Mouse (Mus musculus) bone marrow macrophage, adult 2 months (primary cell): ENCODE results near the gene Baz2b. TPM values are rescaled to one million over a fixed set of nuclear protein-coding genes. Genes with fewer than 3 reads are reported as not detected.

Experiments
- H3K27ac ChIP-seq: 2 replicates; pipeline ENCODE4 v1.5.1; 2012; ENCODE audit warnings: low read depth, low read length; ENCODE audit not compliant: insufficient read depth
- H3K4me1 ChIP-seq: 2 replicates; pipeline ENCODE4 v1.6.1; 2012; ENCODE audit warnings: low read length; ENCODE audit not compliant: control insufficient read depth, insufficient read depth
- H3K4me3 ChIP-seq: 2 replicates; pipeline ENCODE4 v1.5.1; 2012; ENCODE audit warnings: mild to moderate bottlenecking, low read length, moderate library complexity; ENCODE audit not compliant: insufficient read depth
- CTCF ChIP-seq: IDR thresholded peaks from 2 replicates; pipeline ENCODE4 v1.5.1; 2012; ENCODE audit warnings: low read depth, mild to moderate bottlenecking, low read length, moderate library complexity
- POLR2A ChIP-seq: IDR thresholded peaks from 2 replicates; pipeline ENCODE4 v1.6.1; 2012; ENCODE audit warnings: mild to moderate bottlenecking, low read depth, low read length, borderline replicate concordance
- polyA plus RNA-seq: library from polyadenylated mRNA; stranded (reverse); fragments of >200 nt; gene quantifications from 2 replicates; pipeline ENCODE4 v1.2.4, GENCODE M21; 2012; ENCODE audit not compliant: missing spikeins, insufficient read depth, insufficient read length

The Baz2b gene
- polyA plus RNA-seq, 1 experiment = 64.7 TPM

GRCm38 (mm10) chr2:60021556-60021955 lies 188.1 kb downstream of the Baz2b start:
- H3K4me1 ChIP-seq = peaks cover 27% of the 10 kb centered on the region
- no peak overlapping the region for H3K4me3 ChIP-seq
- H3K27ac ChIP-seq = no peak overlapping the region
- TF ChIP-seq CTCF = no peak

GRCm38 (mm10) chr2:60021138-60021537 lies 188.5 kb downstream of the Baz2b start:
- Histone ChIP-seq H3K4me3 (no peak overlapping the region), H3K4me1 (peaks cover 27% of the 10 kb centered on the region), H3K27ac (no peak overlapping the region)
- TF ChIP-seq CTCF = no peak
- no peak for TF ChIP-seq POLR2A

DNA sequence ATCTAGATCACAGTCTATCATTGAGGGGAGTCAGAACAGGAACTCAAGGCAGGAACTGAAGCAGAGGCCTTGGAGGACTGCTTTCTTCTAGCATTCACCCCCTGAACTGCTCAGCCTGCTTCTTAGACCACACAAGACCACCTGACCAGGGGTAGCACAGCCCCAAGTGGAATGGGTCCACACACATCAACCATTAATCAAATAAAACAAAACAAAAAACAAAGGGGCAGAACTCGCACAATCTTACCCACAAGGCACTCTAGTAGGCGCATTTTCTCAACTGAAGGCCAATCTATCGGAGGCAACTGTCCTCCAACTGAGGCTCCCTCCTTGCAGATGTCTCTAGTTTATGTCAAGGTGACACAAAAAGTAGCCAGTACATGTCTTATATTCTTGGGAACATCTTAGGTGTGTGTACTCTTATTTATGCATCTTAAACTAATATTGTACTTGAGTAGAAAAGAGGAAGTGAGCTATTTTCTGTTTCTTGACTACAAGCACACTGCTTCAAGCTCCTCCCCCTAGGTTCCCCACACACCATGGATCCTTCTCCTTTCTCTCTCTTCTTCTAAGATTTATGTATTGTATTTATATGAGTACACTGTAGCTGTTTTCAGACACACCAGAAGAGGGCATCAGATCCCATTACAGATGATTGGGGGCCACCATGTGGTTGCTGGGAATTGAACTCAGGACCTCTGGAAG lies 189.9 kb downstream of the Baz2b start:
- TF ChIP-seq CTCF (no peak), POLR2A (no peak)
- H3K4me1 ChIP-seq = peaks cover 27% of the 10 kb centered on the region
- H3K27ac ChIP-seq = peak overlapping the region; percentile 97
- H3K4me3 ChIP-seq = no peak overlapping the region

- H3K4me3 ChIP-seq = peak overlapping the region; percentile 36
- peaks cover 27% of the 10 kb centered on the region for H3K4me1 ChIP-seq
- peak overlapping the region; percentile 97 for H3K27ac ChIP-seq
- TF ChIP-seq CTCF = no peak
- TF ChIP-seq POLR2A = no peak
Measured at GRCm38 (mm10) chr2:60018875-60019501, 190.7 kb downstream of the Baz2b start.

DNA sequence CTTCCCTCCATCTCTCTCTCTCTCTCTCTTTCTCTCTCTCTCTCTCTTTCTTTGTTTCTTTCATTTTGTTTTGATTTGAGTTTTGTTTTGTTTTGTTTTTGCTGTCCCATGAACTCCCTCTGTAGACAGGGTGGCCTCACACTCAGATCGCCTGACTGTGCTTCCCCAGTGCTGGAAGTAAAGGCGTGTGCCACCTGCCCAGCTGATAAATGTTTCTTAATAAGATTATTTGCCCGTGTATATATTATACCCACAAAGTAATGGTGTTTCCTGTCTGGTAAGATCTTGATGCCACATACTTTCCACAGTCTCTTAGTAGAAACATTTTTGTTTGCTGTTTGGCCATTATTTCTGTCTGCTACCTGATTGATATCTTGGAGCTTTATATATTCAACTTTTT lies 198.1 kb downstream of the Baz2b start:
- no peak overlapping the region for H3K27ac ChIP-seq
- H3K4me1 ChIP-seq = peaks cover 10% of the 10 kb centered on the region
- H3K4me3 ChIP-seq = no peak overlapping the region
- no peak for TF ChIP-seq POLR2A

DNA sequence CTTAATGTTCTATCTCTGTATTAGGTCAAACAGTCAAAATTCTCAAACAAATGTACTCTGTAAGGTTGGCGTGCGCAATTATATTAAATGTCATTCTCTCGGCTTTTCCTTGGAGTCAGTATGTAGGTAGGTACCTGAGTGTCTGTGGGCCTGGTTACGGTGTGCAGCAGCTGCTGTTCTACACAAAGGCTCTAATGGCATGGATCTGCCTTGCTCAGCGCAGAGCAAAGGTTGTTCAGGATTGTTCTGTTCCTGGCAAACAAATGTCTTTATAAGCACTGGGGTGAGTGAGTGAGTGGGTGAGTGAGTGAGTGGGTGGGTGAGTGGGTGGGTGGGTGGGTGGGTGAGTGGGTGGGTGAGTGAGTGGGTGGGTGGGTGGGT lies 206.0 kb downstream of the Baz2b start:
- H3K4me1 ChIP-seq = peaks cover 6% of the 10 kb centered on the region
- no peak overlapping the region for H3K27ac ChIP-seq
- no peak for TF ChIP-seq POLR2A
- TF ChIP-seq CTCF = no peak
- H3K4me3 ChIP-seq = no peak overlapping the region

- H3K4me1 ChIP-seq = peaks cover 6% of the 10 kb centered on the region
- no peak for TF ChIP-seq CTCF
- TF ChIP-seq POLR2A = no peak
- no peak overlapping the region for H3K4me3 ChIP-seq
- no peak overlapping the region for H3K27ac ChIP-seq
Measured at GRCm38 (mm10) chr2:60003038-60003664, 206.5 kb downstream of the Baz2b start.

DNA sequence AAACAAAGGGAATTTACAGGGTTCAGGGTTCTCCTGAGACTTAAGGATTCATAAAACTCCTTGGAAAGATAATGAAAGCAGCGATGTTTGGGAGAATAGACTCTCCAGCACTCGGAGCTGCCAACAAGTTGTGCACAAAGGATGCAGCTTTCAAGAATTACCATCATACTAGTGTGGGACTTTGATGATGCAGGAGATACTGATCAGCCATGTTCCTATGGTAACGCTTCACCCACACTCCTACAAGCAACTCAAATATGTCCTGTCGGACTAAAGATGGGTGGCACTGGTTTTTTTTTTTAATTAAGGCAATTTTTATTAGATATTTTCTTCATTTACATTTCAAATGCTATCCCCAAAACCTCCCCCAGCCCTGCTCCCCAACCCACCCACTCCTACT lies 209.4 kb downstream of the Baz2b start:
- TF ChIP-seq CTCF (no peak), POLR2A (no peak)
- H3K4me1 ChIP-seq = no peaks in the 10 kb centered on the region
- no peak overlapping the region for H3K4me3 ChIP-seq
- H3K27ac ChIP-seq = no peak overlapping the region

GRCm38 (mm10) chr2:59997479-59998228 lies 212.0 kb downstream of the Baz2b start:
- Histone ChIP-seq H3K27ac (no peak overlapping the region), H3K4me1 (no peaks in the 10 kb centered on the region), H3K4me3 (no peak overlapping the region)
- TF ChIP-seq CTCF (no peak), POLR2A (no peak)

DNA sequence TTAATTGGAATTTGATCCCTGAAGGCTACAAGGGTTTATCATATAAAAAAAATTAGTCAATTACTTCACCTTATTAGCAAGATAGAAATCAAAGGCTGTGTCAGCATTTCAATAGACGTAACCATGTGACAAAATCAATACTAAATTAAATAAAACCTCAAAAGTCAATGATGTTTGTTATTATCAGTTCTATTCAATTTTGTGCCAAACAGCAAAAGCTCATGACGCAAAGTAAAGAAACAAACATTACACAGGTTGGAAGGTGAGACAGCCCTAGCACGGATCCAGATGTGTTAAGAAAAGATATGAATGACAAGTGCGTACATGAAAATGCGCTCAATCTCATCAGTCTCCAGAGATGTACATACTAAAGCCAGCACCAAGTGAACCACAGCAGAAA lies 212.7 kb downstream of the Baz2b start:
- no peak overlapping the region for H3K4me3 ChIP-seq
- H3K4me1 ChIP-seq = no peaks in the 10 kb centered on the region
- TF ChIP-seq POLR2A (no peak), CTCF (no peak)
- H3K27ac ChIP-seq = no peak overlapping the region
